Comparison of ENCODE assay signal across 24 mouse cellular contexts in the genomic region with DNA sequence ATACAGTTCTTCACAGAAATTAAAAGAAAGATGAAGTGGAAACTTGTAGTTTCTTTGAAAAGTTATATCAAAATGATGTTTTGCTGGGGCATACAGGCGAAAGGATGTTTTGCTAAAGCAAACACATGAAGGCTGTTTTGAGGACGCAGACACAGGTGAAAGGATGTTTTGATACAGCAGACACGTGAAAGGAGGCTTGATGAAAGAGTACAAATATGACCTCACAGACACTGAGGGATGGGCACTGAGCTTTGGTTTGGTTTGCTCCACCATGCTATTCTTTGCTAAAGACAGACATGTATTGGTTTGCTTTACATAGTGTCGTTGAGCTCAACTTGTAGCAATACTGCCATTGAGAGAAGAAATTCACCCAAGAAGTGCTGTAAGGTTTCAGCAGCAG.
"Had no signal": no experiment of that assay in that cellular context is flagged by ENCODE, and none has a peak within 500 bp of the region (broad histone marks: within the 10 kb centered on the region; RNA-seq: fewer than 3 reads in every experiment).

No protein-coding gene starts in this region.

- H3K27ac ChIP-seq: heart, embryonic 13.5 days; heart, embryonic 15.5 days; hindbrain, embryonic 13.5 days; hindbrain, embryonic 15.5 days; hindbrain, postnatal 0 days; layer of hippocampus, adult 2 months; left cerebral cortex, adult 2 months; limb, embryonic 10.5 days; limb, embryonic 12.5 days; liver, embryonic 13.5 days had no signal

- H3K4me3 ChIP-seq: heart, embryonic 13.5 days; heart, embryonic 15.5 days; hindbrain, embryonic 13.5 days; hindbrain, embryonic 15.5 days; layer of hippocampus, adult 2 months; left cerebral cortex, adult 2 months; limb, embryonic 10.5 days; limb, embryonic 12.5 days; liver, embryonic 13.5 days had no signal

- H3K4me1 ChIP-seq: heart, embryonic 13.5 days; heart, embryonic 15.5 days; hindbrain, embryonic 13.5 days; hindbrain, embryonic 15.5 days; limb, embryonic 10.5 days; limb, embryonic 12.5 days; liver, embryonic 13.5 days had no signal

- H3K9me3 ChIP-seq: heart, embryonic 15.5 days; hindbrain, embryonic 13.5 days; hindbrain, embryonic 15.5 days; limb, embryonic 10.5 days; liver, embryonic 13.5 days had no signal

- H3K36me3 ChIP-seq: heart, embryonic 13.5 days; heart, embryonic 15.5 days; hindbrain, embryonic 13.5 days; hindbrain, embryonic 15.5 days; limb, embryonic 10.5 days; limb, embryonic 12.5 days; liver, embryonic 13.5 days had no signal

- DNase-seq: gastrocnemius, postnatal 14 days; gastrocnemius, postnatal 36 days; heart, adult 18-20 months; heart, postnatal 14 days; heart, postnatal 36 days; kidney, adult 18-20 months; kidney, adult 8-10 months; kidney, postnatal 10 days; kidney, postnatal 25 days; kidney, postnatal 4 days; liver; liver, embryonic 13.5 days had no signal

- H3K9ac ChIP-seq: heart, embryonic 13.5 days; heart, embryonic 15.5 days; hindbrain, embryonic 13.5 days; hindbrain, embryonic 15.5 days; limb, embryonic 12.5 days; liver, embryonic 13.5 days had no signal

- H3K4me2 ChIP-seq: heart, embryonic 11.5 days; heart, embryonic 13.5 days; heart, embryonic 15.5 days; hindbrain, embryonic 13.5 days; hindbrain, embryonic 15.5 days; limb, embryonic 12.5 days; liver, embryonic 11.5 days; liver, embryonic 13.5 days had no signal

- H3K27me3 ChIP-seq: heart, embryonic 13.5 days; heart, embryonic 15.5 days; hindbrain, embryonic 13.5 days; hindbrain, embryonic 15.5 days; limb, embryonic 12.5 days; liver, embryonic 13.5 days had no signal

- ATAC-seq: hindbrain, postnatal 0 days; intestine, postnatal 0 days had no signal
